Mouse (Mus musculus) liver, embryonic 15.5 days (tissue): ENCODE data around the gene Nosip. TPM values are rescaled to one million over a fixed set of nuclear protein-coding genes. Genes with fewer than 3 reads are reported as not detected.

Experiments used
- ATAC-seq: fragments of 200-750 bp; cut with Nextera tagmentation; 2 replicates; pipeline ENCODE4 v1.8.0; 2017; ENCODE audit warnings: moderate number of reproducible peaks, mild to moderate bottlenecking, moderate library complexity; ENCODE audit not compliant: insufficient read depth
- H3K27ac ChIP-seq: fragments of 300-500 bp; sonication (generic); replicated peaks from 2 replicates; pipeline ENCODE4 v1.5.1; 2015; ENCODE audit warnings: mild to moderate bottlenecking, inconsistent platforms
- H3K27me3 ChIP-seq: fragments of 300-500 bp; sonication (generic); 2 replicates; pipeline ENCODE4 v1.6.1; 2015; ENCODE audit warnings: mild to moderate bottlenecking, inconsistent platforms
- H3K36me3 ChIP-seq: fragments of 300-500 bp; sonication (generic); replicated peaks from 2 replicates; pipeline ENCODE4 v1.6.1; 2015; ENCODE audit warnings: moderate library complexity, mild to moderate bottlenecking, inconsistent platforms
- H3K4me1 ChIP-seq: fragments of 300-500 bp; sonication (generic); replicated peaks from 2 replicates; pipeline ENCODE4 v1.6.1; 2015; ENCODE audit warnings: inconsistent platforms
- H3K4me2 ChIP-seq: fragments of 300-500 bp; sonication (generic); 2 replicates; pipeline ENCODE4 v1.6.1; 2015; ENCODE audit warnings: moderate library complexity, mild to moderate bottlenecking, inconsistent platforms
- H3K4me3 ChIP-seq: fragments of 300-500 bp; sonication (generic); replicated peaks from 2 replicates; pipeline ENCODE4 v1.5.1; 2015; ENCODE audit warnings: mild to moderate bottlenecking, inconsistent platforms
- H3K9ac ChIP-seq: fragments of 300-500 bp; sonication (generic); 2 replicates; pipeline ENCODE4 v1.6.1; 2015; ENCODE audit warnings: moderate library complexity, mild to moderate bottlenecking, inconsistent platforms
- H3K9me3 ChIP-seq: fragments of 300-500 bp; sonication (generic); replicated peaks from 2 replicates; pipeline ENCODE4 v1.6.1; 2016; ENCODE audit warnings: inconsistent platforms
- WGBS: fragments of 180-500 bp; shearing (Covaris S2); methylation state at CpG from one replicate; pipeline ENCODE4 v1.1.7; 2015; ENCODE audit warnings: mixed read lengths; ENCODE audit not compliant: insufficient replicate concordance; 5-methylcytosine and 5-hydroxymethylcytosine counted together
- polyA plus RNA-seq: library from polyadenylated mRNA; unstranded; fragments of >200 nt; fragmentation: Nextera tagmentation; extraction: Ambion mirVana; gene quantifications from 2 replicates; pipeline ENCODE4 v1.2.1, GENCODE M21; 2015

The Nosip gene
- 25.9 and 27.4 TPM in 2 replicates for polyA plus RNA-seq

- WGBS: under 1% methylated on average over 31 of the region's 31 CpGs
- ATAC-seq: peak; percentile 89
- peak within 1 kb of the TSS; percentile 81 for H3K4me3 ChIP-seq
Measured at GRCm38 (mm10) chr7:45062239-45062835, at the start of gene Nosip, which contains the start of gene Prrg2. Gene Nosip, plus strand, starts transcription at chr7:45062429. Gene Prrg2, minus strand, starts transcription at chr7:45062677.

DNA sequence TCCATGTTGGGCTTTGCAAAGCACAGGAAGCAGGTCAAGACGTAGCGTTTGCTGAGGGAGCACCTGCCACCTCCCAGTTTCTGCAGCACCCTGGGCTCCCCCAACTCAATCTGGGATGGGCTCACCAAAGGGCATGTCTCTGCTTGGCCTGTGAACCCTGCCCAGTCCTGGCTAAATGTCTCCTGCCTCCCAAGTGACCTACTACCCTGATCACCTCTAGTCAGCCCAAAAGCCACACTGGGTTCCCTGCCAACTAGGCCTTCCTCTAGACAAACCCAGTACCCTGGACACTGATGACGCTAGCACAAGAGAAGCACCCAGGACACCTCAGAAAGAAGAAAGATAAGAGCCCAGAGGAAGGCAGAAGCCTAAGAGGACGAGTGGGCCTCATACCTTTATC is 49.4 kb upstream of the Nosip start:
- Histone ChIP-seq H3K9ac (no peak overlapping the region; the same call in 1 of the 2 replicates), H3K9me3 (no peaks in the 10 kb centered on the region), H3K4me2 (peak overlapping the region; percentile 33), H3K4me1 (peaks cover 42% of the 10 kb centered on the region), H3K4me3 (no peak overlapping the region), H3K36me3 (peaks cover 57% of the 10 kb centered on the region), H3K27me3 (no peaks in the 10 kb centered on the region), H3K27ac (peak overlapping the region; percentile 38; the same call in 1 of the 2 replicates)
- 56% methylated on average over 4 of the region's 4 CpGs for WGBS
- no peak for ATAC-seq

More at GRCm38 (mm10) chr7:45062239-45062835, at the start of gene Nosip, which contains the start of gene Prrg2:
- Histone ChIP-seq H3K27me3 (no peaks in the 10 kb centered on the region), H3K36me3 (0 out of 2 replicates have a peak, but pooled peaks cover 2% of the 10 kb centered on the region), H3K4me2 (peak within 1 kb of the TSS; percentile 73), H3K9ac (peak within 1 kb of the TSS; percentile 75), H3K9me3 (no peaks in the 10 kb centered on the region), H3K27ac (peak within 1 kb of the TSS; percentile 91), H3K4me1 (peaks cover 38% of the 10 kb centered on the region)

DNA sequence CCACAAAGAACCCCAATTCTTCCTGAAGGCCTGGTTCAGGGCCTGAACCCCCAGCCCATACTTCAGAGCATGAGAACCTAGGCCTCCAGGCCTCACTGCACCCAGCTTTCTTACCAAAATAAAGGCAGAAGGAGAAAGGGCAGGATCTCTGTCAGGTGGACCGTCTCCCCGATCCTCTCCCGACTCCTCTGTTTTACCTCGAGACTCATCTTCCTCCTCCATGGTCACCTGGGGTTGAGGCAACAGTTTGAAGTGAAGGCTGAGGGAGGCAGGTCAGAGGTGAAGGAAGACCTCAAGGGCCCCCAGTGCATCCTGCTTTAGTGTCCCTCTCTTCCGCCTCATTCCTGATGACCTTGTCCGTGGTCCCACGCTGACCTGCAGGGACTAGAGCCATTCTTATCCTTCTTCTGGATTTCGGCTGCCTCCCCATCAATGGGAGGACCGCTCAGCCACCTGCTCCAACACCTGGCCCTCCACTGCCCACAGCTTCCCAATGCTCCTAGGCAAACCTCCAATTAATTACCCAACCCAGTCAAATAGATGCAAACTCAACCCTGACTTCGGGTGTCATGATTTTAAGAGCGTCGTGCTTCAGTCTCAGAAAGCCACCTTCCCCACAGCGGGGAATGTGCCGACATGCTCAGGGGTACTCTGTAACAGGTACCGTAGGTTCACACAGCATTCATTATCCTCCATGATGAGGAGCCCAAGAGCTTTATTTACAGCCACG is 48.7 kb upstream of the Nosip start:
- H3K4me1 ChIP-seq: peaks cover 49% of the 10 kb centered on the region
- H3K36me3 ChIP-seq: peaks cover 50% of the 10 kb centered on the region
- H3K4me2 ChIP-seq: peak overlapping the region; percentile 33
- no peak overlapping the region for H3K4me3 ChIP-seq
- ATAC-seq: no peak
- H3K9ac ChIP-seq: no peak overlapping the region; the same call in 1 of the 2 replicates
- peak overlapping the region; percentile 38 for H3K27ac ChIP-seq
- 89% methylated on average over 16 of the region's 16 CpGs for WGBS
- H3K9me3 ChIP-seq: no peaks in the 10 kb centered on the region
- peaks cover 7% of the 10 kb centered on the region for H3K27me3 ChIP-seq

- H3K4me2 ChIP-seq: peak overlapping the region; percentile 94; the same call in 1 of the 2 replicates
- H3K4me1 ChIP-seq: peaks cover 54% of the 10 kb centered on the region
- H3K9me3 ChIP-seq: no peaks in the 10 kb centered on the region
- peak overlapping the region; percentile 98 for H3K27ac ChIP-seq
- 93% methylated on average over 3 of the region's 3 CpGs for WGBS
- H3K27me3 ChIP-seq: peaks cover 12% of the 10 kb centered on the region
- H3K4me3 ChIP-seq: no peak overlapping the region
- ATAC-seq: no peak
- peaks cover 44% of the 10 kb centered on the region for H3K36me3 ChIP-seq
- H3K9ac ChIP-seq: 0 out of 2 replicates have a peak overlapping the region, but pooled peaks have one; percentile 1
Measured at GRCm38 (mm10) chr7:45014096-45014451, 48.2 kb upstream of the Nosip start.

- under 1% methylated on average over 20 of the region's 20 CpGs for WGBS
- peaks cover 26% of the 10 kb centered on the region for H3K27me3 ChIP-seq
- H3K9ac ChIP-seq: peak overlapping the region; percentile 97
- H3K4me1 ChIP-seq: peaks cover 57% of the 10 kb centered on the region
- H3K36me3 ChIP-seq: peaks cover 30% of the 10 kb centered on the region
- H3K4me2 ChIP-seq: peak overlapping the region; percentile 94
- peak overlapping the region; percentile 98 for H3K27ac ChIP-seq
- H3K9me3 ChIP-seq: no peaks in the 10 kb centered on the region
- peak overlapping the region; percentile 92 for H3K4me3 ChIP-seq
- ATAC-seq: no peak
Measured at GRCm38 (mm10) chr7:45015344-45015956, 46.8 kb upstream of the Nosip start.

GRCm38 (mm10) chr7:45015957-45016612 is 46.1 kb upstream of the Nosip start, which contains the start of gene Scaf1:
Gene Scaf1, minus strand, starts transcription at chr7:45016363.
- peak within 1 kb of the TSS; percentile 92 for H3K4me3 ChIP-seq
- H3K9ac ChIP-seq: peak within 1 kb of the TSS; percentile 97
- ATAC-seq: peak; percentile 74
- peaks cover 26% of the 10 kb centered on the region for H3K36me3 ChIP-seq
- H3K4me1 ChIP-seq: peaks cover 57% of the 10 kb centered on the region
- H3K9me3 ChIP-seq: no peaks in the 10 kb centered on the region
- H3K27ac ChIP-seq: peak within 1 kb of the TSS; percentile 98
- peak within 1 kb of the TSS; percentile 94 for H3K4me2 ChIP-seq
- under 1% methylated on average over 69 of the region's 69 CpGs for WGBS
- H3K27me3 ChIP-seq: peaks cover 32% of the 10 kb centered on the region

- H3K9ac ChIP-seq: peak overlapping the region; percentile 97
- 2% methylated on average over 4 of the region's 4 CpGs for WGBS
- H3K4me3 ChIP-seq: peak overlapping the region; percentile 92
- H3K27ac ChIP-seq: peak overlapping the region; percentile 98
- H3K27me3 ChIP-seq: peaks cover 38% of the 10 kb centered on the region
- H3K4me1 ChIP-seq: peaks cover 57% of the 10 kb centered on the region
- peaks cover 19% of the 10 kb centered on the region for H3K36me3 ChIP-seq
- ATAC-seq: no peak
- H3K4me2 ChIP-seq: peak overlapping the region; percentile 94
- H3K9me3 ChIP-seq: no peaks in the 10 kb centered on the region
Measured at GRCm38 (mm10) chr7:45016761-45017160, 45.5 kb upstream of the Nosip start.

DNA sequence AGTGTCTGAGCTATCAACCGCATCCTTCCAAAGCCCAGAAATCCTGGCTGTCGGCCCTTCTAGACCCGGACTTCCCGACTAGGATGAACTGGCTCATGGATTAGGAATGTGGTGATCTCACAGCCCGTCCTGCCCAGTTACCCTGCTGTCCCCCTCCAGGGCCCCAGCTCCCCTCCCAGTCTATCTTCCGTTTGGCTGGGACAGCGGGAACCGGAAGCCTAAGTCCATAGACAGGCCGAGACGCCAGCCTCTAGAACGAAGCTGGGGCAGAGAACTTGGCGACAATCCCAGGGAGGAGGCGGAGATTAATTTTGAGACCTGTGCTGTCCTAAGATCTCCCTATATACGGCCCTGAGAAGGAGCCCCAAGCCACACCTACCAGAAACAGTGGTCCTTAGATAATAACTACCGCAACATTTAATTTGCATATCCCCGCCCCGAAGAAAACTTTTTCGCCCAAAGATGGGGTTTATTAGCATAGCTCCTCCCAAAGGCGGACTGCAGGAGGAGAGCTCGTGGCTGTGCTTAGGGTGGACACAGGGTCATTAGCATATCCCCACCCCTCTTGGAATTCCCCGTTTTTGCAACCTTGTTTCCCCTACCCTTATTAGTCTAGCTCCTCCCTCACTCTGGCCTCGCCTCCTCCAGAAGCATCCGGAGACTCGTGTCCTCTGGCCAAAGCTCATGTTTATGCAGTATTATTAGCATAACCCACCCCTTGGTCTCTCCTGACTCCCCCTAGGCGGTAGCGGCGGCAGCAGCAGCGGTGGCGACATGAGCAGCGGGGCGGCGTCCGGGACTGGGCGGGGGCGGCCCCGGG is 44.8 kb upstream of the Nosip start, which contains the start of gene Rras:
Rras (plus strand) TSS at position 720 of the 820 bp plus-strand sequence.
- ATAC-seq: peak; percentile 84
- under 1% methylated on average over 36 of the region's 36 CpGs for WGBS
- Histone ChIP-seq H3K27ac (peak within 1 kb of the TSS; percentile 98), H3K4me3 (peak within 1 kb of the TSS; percentile 92), H3K9ac (peak within 1 kb of the TSS; percentile 97), H3K4me1 (peaks cover 55% of the 10 kb centered on the region), H3K4me2 (peak within 1 kb of the TSS; percentile 94), H3K27me3 (peaks cover 39% of the 10 kb centered on the region), H3K36me3 (peaks cover 12% of the 10 kb centered on the region), H3K9me3 (no peaks in the 10 kb centered on the region)

DNA sequence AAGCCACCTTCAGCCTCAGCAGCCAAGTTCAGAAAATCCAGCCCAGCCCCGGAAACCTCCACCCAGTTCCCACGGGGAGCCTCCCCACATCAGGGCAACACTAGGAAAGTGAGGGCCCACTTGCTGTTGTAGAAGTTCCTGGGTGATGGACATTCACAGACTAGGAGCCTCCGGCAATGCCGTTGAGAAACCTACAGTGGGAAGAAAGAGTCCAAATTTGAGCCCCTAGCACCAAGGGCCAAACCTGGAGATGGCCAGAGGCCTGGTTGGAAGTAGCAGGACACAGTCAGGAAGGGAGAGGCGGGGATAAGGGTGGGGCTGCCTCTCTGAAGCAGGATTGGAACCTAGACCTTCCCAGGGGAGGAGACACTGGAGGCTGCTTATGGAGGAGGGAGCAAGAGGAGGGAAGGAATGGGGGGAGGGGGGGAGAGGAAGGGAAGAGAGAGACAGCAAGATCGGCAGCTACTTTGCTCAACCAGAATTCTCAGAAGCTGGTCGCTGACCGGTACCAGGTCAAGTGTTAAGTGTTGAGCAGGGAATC is 43.1 kb upstream of the Nosip start:
- Histone ChIP-seq H3K27me3 (peaks cover 39% of the 10 kb centered on the region), H3K27ac (peak overlapping the region; percentile 16; the same call in 1 of the 2 replicates), H3K4me2 (peak overlapping the region; percentile 94), H3K4me1 (peaks cover 40% of the 10 kb centered on the region), H3K9ac (no peak overlapping the region), H3K9me3 (no peaks in the 10 kb centered on the region), H3K4me3 (no peak overlapping the region), H3K36me3 (no peaks in the 10 kb centered on the region)
- ATAC-seq: no peak
- 21% methylated on average over 8 of the region's 8 CpGs for WGBS

- 72% methylated on average over 9 of the region's 9 CpGs for WGBS
- H3K27ac ChIP-seq: no peak overlapping the region
- no peak overlapping the region for H3K9ac ChIP-seq
- H3K4me1 ChIP-seq: peaks cover 39% of the 10 kb centered on the region
- no peaks in the 10 kb centered on the region for H3K36me3 ChIP-seq
- no peaks in the 10 kb centered on the region for H3K9me3 ChIP-seq
- H3K4me2 ChIP-seq: no peak overlapping the region
- no peak overlapping the region for H3K4me3 ChIP-seq
- H3K27me3 ChIP-seq: peaks cover 39% of the 10 kb centered on the region
- ATAC-seq: no peak
Measured at GRCm38 (mm10) chr7:45020225-45020624, 42.0 kb upstream of the Nosip start.
